Mouse (Mus musculus): Measurements from ENCODE around the gene Borcs5.

Borcs5 gene

GRCm38 (mm10) chr6:134718668-134719065 is 79.4 kb downstream of the Borcs5 start:
- DNase-seq (ENCODE audit: low spot score) = no peak

GRCm38 (mm10) chr6:134719156-134719555 is 79.8 kb downstream of the Borcs5 start:
- DNase-seq (ENCODE audit: low spot score) = no peak

- no peak for DNase-seq (ENCODE audit: low spot score)
These were observed 80.8 kb downstream of the Borcs5 start for GRCm38 (mm10) chr6:134720150-134720549.

GRCm38 (mm10) chr6:134721729-134722269 is 82.5 kb downstream of the Borcs5 start:
- DNase-seq (ENCODE audit: low spot score) = no peak

DNA sequence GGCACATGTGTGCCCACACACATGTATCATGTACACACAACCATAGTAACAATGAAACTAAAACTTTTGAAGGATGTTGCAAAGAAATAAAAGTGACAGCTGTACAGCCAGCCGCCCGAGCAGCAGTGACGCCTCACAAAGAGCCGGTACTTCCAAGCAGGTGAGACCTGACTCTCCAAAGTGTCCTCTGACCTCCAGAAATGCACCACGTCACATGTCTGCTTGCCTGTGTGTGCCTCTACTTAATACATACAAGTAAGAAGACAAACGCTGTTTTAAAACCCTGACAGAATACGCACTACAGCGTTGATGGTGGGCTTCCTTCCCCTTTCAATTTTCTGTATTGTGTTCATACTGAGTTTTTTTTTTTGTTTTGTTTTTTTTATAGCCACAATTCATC is 83.6 kb downstream of the Borcs5 start:
- DNase-seq (ENCODE audit: low spot score) = no peak

GRCm38 (mm10) chr6:134723326-134723725 is 84.0 kb downstream of the Borcs5 start:
- no peak for DNase-seq (ENCODE audit: low spot score)

DNA sequence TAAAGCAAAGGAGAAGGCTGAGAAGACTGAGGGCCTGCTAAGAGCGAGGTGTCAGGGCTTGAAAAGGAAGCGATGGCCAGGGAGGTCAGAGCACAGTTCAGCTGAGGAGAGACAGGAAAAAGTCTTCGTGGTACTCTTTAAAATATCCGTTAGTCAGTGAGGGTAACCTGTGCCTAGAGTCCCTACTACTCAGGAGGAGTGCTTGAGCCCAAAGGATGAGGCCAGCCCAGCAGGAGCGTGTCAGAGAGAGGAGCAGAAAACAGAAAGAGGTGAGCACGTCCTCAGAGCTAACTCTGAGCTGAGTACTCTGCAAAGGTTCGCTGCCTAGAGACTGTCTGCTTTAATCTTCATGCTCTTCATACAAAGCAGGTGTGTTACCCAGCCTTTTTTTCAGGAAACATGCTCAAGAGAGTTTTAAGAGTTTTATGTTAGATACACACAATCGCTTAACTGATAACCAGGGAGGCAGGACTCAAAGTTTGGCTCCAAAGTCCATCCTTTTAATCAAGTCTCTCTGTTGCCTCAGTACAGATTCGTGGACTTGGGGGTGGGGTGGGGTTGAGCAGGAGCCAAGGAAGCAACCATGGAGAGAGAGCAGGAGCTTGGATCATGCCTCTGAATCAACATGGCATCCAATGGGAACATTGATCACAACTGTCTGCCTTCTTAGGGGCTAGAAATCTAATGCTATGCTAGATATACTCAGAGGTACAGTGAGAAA is 84.7 kb downstream of the Borcs5 start:
- DNase-seq (ENCODE audit: low spot score) = no peak

- DNase-seq (ENCODE audit: low spot score) = no peak
These were observed 86.1 kb downstream of the Borcs5 start for GRCm38 (mm10) chr6:134725406-134725805.

GRCm38 (mm10) chr6:134730978-134731377 is 91.7 kb downstream of the Borcs5 start:
- DNase-seq (ENCODE audit: low spot score) = no peak

DNA sequence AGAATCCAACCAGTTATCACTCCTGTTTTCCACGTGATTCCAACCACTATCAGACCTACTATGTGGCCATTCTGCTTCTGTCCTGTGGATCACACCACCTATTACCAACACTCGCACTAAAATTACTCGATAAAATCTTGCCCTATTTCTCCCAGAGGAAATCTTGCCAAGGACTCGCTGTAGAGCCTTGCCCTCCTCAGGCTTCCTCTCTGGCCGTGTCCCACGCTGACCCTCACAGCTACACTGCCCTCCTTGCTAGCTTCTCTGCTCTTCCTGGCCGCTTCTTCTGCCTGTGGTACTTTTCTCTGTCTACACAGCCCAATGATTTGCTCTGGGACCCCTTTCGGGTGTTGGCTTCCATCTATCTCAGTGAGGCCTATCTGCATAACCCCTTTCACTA is 93.5 kb downstream of the Borcs5 start:
- no peak for DNase-seq (ENCODE audit: low spot score)

- no peak for DNase-seq (ENCODE audit: low spot score)
These were observed 94.5 kb downstream of the Borcs5 start for GRCm38 (mm10) chr6:134733800-134734221.

- DNase-seq (ENCODE audit: low spot score) = no peak
These were observed 97.5 kb downstream of the Borcs5 start for GRCm38 (mm10) chr6:134736853-134737252.

GRCm38 (mm10) chr6:134743568-134743967 is 104.3 kb downstream of the Borcs5 start:
- DNase-seq (ENCODE audit: low spot score) = no peak

GRCm38 (mm10) chr6:134745876-134746275 is 106.6 kb downstream of the Borcs5 start:
- no peak for DNase-seq (ENCODE audit: low spot score)

GRCm38 (mm10) chr6:134748126-134748525 is 108.8 kb downstream of the Borcs5 start:
- no peak for DNase-seq (ENCODE audit: low spot score)

DNA sequence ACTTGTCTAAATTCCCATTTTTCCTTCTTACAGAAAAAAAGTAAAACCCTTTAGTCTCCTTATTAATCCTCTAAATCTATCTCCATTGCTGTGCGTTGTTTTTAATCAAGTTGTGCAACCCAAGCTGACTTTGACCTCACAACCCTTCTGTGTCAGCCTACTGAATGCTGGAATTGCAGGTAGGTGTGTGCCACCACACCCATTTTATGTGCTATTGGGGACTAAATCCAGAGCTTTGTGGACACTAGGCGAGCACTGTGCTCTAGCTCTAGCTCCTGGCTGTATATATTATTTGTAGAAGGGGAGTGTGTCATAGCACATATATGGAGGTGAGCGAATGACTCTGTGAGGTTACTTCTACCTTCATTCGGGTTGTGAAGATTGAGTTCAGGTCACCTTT is 111.8 kb downstream of the Borcs5 start:
- DNase-seq (ENCODE audit: low spot score) = no peak

DNA sequence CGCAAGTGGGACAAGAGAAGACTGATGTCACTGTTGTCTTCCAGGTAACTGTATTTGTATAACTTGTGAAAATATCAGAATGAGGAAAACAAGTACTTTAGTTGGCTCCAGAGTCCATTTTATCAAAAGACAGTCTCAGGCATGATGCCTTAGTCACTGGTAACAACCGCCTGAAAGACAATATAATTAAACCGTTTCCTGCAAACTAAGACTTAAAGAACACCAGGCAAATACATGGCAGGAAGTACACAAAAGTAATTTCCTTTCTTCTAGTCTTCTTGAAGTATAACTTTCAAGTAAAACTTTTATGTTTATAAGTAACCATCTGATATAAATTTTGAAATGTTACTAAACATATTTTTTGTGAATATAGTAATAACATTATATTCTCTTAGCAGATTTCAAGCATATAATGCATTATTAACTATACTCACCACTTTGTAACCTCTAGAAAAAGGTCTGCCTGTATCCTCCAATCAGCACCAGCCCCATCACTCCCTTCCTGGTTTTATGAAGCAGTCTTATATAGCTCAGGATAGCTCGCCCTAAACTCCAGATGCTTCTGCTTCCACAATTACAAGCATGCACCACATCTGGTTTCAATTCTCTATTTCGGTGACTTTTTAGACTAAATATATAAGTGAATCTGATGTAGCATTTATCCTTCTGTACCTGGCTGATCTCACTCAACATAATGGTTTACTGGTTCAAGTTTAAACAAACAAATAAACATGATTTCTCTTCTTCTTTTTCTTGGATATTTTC is 112.8 kb downstream of the Borcs5 start:
- DNase-seq (ENCODE audit: low spot score) = peak; percentile 48

DNA sequence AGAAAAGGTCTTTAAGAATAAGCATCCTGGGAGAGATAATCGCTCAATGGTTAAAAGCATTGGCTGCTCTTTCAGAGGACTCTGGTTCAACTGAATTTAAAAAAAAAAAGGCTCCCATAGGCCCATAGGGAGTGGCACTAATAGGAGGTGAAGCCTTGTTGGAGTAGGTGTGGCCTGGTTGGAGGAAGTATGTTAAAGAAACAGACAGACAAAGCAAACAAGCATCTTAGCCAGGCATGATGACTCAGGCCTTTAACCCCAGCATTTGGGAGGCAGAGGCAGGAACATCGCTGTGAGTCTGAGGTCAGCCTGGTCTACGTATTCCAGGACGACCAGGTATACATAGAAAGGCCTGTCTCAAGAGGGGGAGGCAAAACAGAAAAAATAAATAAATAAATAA is 114.1 kb downstream of the Borcs5 start:
- DNase-seq (ENCODE audit: low spot score) = no peak

- no peak for DNase-seq (ENCODE audit: low spot score)
These were observed 114.5 kb downstream of the Borcs5 start for GRCm38 (mm10) chr6:134753858-134754257.

GRCm38 (mm10) chr6:134756058-134756457 is 116.7 kb downstream of the Borcs5 start:
- no peak for DNase-seq (ENCODE audit: low spot score)

Measured in embryo, embryonic 10.5 days (tissue).